Mouse (Mus musculus) right cerebral cortex, postnatal 10 days (tissue): ENCODE measurements around the gene Tgoln1.
A peak's percentile ranks its signal among the peaks of the same experiment; 100 is the strongest.

ENCODE experiments used
- DNase-seq, 2 experiments: peaks; one replicate each; pipeline ENCODE4 v3.0.0; 2021; ENCODE audit warnings: low spot score in 2 of 2

The Tgoln1 gene

GRCm38 (mm10) chr6:72616643-72617288 is at the start of gene Tgoln1:
TSS of gene Tgoln1 (minus strand) at chr6:72617000.
- DNase-seq: peak; percentile 96

DNA sequence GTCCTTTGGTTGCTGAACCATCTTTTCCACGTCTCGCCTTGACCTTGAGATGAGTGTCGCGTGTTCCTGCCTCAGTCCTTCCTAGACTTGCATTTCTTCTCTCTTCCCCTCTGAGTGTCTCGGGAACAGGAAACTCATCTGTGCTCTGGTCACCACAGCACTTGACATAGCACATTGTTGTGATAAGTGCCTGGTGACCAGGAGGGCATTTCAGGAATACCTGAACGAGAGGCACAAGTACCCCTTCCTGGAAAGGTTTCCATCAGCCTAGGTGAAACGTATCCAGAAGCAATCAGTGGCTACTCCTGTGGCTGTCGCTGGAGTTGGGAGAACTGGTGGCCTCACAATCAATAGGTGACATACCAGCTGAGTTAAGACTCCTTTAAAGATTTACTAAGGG is 47.5 kb upstream of the Tgoln1 start:
- no peak for DNase-seq

GRCm38 (mm10) chr6:72663000-72663399 is 46.2 kb upstream of the Tgoln1 start:
- DNase-seq: no peak

DNA sequence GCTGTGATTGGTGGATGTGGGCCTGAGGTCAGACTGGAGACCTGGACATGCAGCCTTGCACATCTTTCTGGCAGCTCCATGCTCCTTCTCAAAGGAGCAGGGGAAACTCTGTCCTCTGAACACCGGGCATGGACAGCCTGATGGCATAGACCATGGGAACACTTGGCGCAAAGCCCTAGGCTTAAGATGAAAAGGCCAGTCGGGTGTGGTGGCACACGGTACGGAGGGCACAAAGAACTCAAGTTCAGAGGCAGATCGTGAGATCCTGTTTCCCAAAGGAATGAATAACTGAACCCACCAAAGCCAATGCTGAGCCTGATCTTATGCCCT is 43.6 kb upstream of the Tgoln1 start:
- DNase-seq: no peak

GRCm38 (mm10) chr6:72659717-72660390 is 43.1 kb upstream of the Tgoln1 start:
- DNase-seq: no peak

- no peak for DNase-seq
Observed at GRCm38 (mm10) chr6:72658006-72658405, 41.2 kb upstream of the Tgoln1 start.

GRCm38 (mm10) chr6:72656053-72656442 is 39.2 kb upstream of the Tgoln1 start:
- no peak for DNase-seq

- peak; percentile 43 to 48 for DNase-seq
Observed at GRCm38 (mm10) chr6:72655309-72656052, 38.7 kb upstream of the Tgoln1 start.

GRCm38 (mm10) chr6:72654355-72654754 is 37.6 kb upstream of the Tgoln1 start:
- no peak for DNase-seq

- peak in 1 of 2 experiments; percentile 40 for DNase-seq
Observed at GRCm38 (mm10) chr6:72653419-72653818, 36.6 kb upstream of the Tgoln1 start.

DNA sequence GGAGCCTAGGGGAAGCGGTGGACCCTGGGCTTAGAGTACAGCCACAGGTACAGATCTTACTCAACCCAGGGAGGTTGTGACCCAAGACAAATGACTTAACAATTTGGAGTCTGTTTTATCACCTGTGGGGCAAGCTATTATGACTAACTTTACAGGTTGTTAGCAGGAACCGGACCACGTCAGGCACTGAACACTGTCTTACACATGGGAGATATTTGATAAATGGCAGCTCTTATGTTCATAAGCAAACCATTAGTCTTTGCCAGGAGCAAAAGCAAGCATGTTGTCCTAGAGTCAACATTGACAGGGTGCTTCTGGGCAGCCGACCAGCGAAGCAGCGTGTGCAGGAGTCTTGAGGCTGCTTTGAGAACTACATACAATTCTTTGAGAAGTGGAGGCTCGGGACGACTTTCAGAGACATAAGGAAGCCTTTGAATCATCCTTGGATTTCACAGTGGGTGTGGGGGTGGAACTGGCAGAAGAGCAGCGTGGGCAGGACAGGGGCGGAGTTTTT is 33.6 kb upstream of the Tgoln1 start:
- DNase-seq: peak; percentile 71 to 81

- DNase-seq: no peak
Observed at GRCm38 (mm10) chr6:72648002-72648595, 31.3 kb upstream of the Tgoln1 start.

- DNase-seq: peak; percentile 77 to 85
Observed at GRCm38 (mm10) chr6:72647383-72647820, 30.6 kb upstream of the Tgoln1 start.

GRCm38 (mm10) chr6:72645364-72645763 is 28.6 kb upstream of the Tgoln1 start:
- no peak for DNase-seq

DNA sequence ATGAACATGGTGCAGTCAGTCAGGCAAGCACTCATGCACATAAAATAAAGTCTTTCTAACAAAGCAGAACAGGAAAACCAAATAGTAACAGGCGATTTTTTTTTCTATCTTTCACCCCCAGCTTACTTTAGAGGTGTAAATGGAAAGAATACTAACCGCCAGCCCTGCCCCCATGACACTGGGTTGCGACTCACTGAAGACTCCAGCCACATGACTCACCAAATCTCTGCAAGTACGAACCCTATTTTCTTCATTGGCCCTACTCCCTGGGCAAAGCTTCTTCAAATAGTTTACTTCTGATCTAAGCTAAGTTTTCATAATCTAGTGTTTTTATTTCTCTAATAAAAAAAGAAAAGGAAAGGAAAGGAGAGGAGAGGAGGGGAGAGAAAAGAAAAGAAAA is 27.8 kb upstream of the Tgoln1 start:
- DNase-seq: no peak

GRCm38 (mm10) chr6:72641218-72641954 is 24.6 kb upstream of the Tgoln1 start:
- DNase-seq: no peak

DNA sequence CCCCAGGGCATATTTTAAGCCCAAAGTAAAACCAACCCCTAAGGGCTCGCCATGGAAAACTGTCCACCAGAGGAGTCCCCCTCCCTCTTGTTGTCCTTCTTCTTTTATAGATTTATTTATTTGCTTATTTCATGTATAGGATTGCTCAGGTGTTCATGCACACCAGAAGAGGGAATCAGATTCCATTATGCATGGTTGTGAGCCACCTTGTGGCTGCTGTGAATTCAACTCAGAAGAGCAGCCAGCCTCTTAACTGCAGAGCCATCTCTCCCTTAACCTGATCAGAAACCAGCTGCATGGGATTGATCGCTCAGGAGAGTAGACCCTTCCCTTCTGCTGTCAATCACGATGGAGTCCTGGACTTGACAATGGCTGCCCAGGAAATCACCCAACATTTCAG is 20.1 kb upstream of the Tgoln1 start:
- DNase-seq: no peak

DNA sequence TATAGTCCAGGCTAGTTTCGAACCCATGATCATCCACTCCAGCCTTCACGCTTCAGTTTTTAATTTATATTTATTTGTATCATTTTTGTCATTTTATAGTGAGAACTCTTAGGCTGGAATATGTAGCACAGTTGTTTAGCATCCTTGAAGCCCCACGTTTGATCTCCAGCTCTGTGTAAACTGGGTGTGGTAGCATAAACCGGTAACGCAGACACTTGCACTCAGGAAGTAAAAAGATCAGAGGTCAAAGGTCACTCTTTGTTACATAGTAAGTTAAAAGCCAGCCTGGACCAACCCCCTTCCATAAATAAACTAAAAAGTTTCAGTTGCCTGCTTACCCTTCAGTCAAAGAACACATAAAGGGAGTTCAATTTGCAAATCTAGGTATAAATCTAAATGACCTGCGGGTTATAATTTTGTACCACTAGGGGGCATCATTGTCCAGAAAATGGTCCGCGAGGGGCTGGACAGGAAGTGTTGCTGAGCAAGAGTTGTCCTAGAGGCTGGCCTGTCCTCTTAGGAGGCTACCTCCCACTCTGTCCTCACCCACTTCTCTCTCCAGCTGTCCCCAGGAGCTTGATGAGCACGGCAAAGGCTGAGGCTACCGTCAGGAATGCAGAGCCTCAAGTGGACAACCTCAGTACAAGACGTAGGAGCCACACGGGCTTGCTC is 19.1 kb upstream of the Tgoln1 start:
- DNase-seq: peak; percentile 45 to 48

DNA sequence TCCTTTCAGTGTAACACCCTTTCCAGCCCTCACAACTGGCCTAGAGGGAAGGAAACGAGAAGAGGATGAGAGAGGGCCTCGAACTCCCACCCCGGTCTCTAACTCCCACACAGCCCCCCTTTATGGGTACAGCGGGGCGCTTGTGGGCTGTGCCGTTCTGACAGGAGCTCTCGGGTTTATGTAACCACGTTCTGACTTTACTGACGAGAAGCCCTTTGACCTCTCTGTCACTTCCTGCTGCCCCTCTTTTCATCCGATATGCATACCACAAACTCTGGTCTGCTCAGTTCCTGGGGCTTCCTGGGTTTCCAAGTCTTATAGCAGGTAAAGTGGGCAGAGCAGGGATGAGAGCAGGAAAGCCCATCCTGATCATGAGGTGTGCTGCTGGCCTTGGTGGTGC is 17.5 kb upstream of the Tgoln1 start:
- no peak for DNase-seq

- no peak for DNase-seq
Observed at GRCm38 (mm10) chr6:72631700-72632099, 14.9 kb upstream of the Tgoln1 start.

DNA sequence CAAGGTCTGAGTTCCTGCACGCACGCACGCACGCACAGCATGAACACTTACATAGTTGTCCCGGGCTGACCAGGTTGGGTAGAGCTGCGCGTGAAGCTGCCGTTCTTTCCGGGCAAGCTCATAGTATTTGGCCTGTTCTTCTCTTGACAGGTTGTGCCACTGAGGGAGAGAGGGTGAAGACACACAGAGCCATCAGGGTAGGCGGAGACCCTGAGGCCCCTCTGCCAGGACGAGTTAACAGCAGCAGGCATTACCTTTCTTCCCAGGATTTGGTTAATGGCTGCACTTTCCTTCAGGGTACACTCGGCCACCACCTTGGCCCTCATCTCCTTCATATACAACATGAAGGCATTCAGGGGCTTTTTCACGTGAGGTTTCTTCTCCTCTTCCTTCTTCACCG is 14.2 kb upstream of the Tgoln1 start:
- DNase-seq: no peak
